Mouse (Mus musculus): ENCODE measurements at regions not wholly inside any gene's neighbourhood (a gene's known extent, or its start where the extent isn't known, plus 50 kb on each side); places are given as distances from the start of the nearest gene placed in this dataset.

GRCm38 (mm10) chr8:73645582-73645981 is 292.2 kb upstream of the Large1 start:
- DNase-seq (ENCODE audit: low spot score in 2 of 2) = no peak

DNA sequence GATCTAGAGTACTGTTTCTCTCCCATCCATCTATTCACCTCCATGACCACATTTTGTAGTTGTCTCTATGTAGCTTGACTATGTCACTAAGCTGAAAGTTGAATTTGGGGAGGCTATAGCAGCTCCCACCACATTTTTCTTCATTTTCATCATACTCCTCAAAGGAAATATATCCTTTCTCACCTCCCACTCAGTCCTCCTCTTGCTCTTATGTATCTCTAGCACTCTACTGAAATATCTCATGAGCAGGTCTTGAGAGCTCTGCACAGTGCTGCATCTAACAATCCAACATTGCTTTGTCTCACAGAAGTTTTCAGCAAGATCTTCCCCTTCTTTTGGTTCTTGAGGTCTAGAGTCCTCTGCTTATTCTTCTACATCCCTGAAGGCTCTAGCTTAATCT is 273.5 kb upstream of the Large1 start:
- DNase-seq (ENCODE audit: low spot score in 2 of 2) = no peak

DNA sequence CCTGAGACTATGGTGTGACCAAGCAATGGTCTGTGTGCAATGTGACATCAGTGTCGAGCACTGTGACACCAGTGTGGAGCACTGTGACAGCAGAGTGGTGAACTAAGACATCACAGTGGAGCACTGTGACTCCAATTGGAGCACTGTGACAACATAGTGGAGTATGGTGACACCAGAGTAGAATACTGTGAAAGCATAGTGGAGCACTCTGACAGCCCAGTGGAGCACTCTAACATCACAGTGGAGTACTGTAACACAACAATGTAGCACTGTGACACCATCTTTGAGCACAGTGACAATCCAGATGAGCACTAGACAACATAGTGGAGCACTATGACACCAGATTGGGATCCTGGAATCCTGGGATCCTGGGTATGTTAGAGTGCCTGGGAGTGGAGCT is 265.6 kb upstream of the Large1 start:
- no peak for DNase-seq (ENCODE audit: low spot score in 2 of 2)

DNA sequence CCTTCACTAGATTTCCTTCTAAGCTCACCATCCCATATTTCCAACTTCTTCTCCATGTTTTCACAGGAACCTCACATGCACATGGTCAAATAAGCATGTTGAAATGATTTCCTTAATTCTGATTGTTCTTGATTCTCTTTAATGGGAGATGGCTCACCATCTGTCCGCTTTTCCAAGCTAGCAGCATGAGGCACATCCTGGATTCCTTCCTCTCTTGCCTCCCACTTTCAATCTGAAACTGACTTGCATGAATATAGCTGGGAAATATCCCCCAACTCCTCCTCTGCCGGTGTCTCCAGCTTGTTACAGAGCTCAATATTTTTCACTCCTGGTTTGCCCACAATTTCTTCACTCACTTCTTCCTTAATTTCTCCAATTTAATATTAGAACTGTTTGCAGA is 261.3 kb upstream of the Large1 start:
- no peak for DNase-seq (ENCODE audit: low spot score in 2 of 2)

- DNase-seq (ENCODE audit: low spot score in 2 of 2) = no peak
These were observed 260.8 kb upstream of the Large1 start for GRCm38 (mm10) chr8:73614106-73614505.

DNA sequence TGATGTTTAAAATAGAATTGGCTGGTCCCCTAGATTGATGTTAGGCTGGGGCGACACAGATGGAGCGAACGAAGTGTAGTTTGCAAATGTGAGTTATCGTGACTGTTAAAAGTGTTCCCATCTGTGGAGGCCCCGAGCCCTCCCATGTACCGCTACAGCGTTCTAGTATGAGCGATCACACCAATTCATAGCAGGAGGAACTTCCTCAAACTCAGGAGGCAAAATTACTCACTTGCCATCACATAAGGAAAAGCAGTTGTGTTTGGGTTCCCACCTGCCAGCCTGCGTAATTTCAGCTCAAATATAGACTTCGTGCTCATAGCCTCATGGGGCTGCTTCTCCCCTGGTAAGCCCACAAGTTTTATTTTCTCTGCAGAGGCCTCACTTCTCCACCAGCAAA is 258.2 kb upstream of the Large1 start:
- DNase-seq (ENCODE audit: low spot score in 2 of 2) = peak; percentile 11 to 29

DNA sequence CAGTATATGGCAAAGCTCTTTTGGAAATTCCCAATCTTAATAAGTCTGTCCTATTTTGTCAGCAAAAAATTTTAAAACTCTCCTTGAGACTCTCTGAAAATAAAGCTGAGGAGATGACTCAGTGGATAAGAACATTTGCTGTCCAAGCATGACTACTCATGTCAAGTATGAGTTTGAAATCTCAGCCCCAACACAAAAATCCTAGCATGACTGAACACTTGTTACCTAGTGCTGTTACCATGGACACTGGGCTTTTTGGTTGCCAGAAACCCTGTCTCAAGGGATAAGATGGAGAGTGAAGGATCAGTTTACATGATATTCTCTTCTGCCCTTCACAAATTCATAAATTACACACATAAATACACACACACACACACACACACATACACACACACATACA is 217.3 kb upstream of the Large1 start:
- no peak for DNase-seq (ENCODE audit: low spot score in 2 of 2)

- no peak for DNase-seq (ENCODE audit: low spot score in 2 of 2)
These were observed 216.6 kb upstream of the Large1 start for GRCm38 (mm10) chr8:73569963-73570362.

Small RNA genes in the stretch of these regions (microRNA-seq; reads per million reads assigned to microRNA genes)
- 0 reads per million in 2 experiments for gene Gm23255
